In the genomic region with DNA sequence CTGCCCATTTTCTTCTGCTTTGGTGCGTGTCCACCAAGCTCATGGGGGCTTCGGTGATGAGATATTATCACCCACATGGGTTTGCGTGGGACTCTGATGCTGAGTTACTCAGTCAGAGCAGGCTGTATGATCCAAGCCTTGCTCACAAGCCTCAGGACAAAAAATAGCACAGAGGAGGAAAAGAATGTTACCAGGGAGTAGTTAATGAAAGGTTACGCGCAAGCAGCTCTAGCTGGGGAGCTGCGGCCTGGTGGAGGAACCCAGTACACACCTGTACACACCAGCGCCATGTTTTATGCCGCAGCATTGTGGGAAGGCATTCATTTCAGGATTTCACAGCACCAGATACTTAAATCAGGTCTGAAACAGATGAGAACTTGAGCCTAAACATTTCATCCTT, we compare ENCODE assay signal across 13 mouse cellular contexts. TPM values are rescaled to one million over a fixed set of nuclear protein-coding genes. Genes with fewer than 3 reads are reported as not detected.
DNase-seq lines count a peak whose midpoint lies in the region; ATAC-seq and TF ChIP-seq lines count a peak whose summit lies in the region.
"Had no signal": no experiment of that assay in that cellular context is flagged by ENCODE, and none has a peak within 500 bp of the region (broad histone marks: within the 10 kb centered on the region; RNA-seq: fewer than 3 reads in every experiment).

No protein-coding gene starts in this region.

- ATAC-seq in heart, embryonic 13.5 days (ENCODE audit: extremely low read depth, insufficient number of reproducible peaks, low FRiP score, low TSS enrichment) = no peak
- ATAC-seq in embryonic facial prominence, embryonic 14.5 days (ENCODE audit: low read depth) = no peak
- ATAC-seq in midbrain, postnatal 0 days (ENCODE audit: low FRiP score) = no peak; the same call in 1 of the 2 replicates
- no peak for ATAC-seq in monocyte, adult 5-6 weeks (replicated peaks; ENCODE audit: insufficient number of reproducible peaks, low FRiP score, low TSS enrichment, poor library complexity, severe bottlenecking)
- ATAC-seq: liver, embryonic 12.5 days; lung, postnatal 0 days had no signal

- H3K9me3 ChIP-seq in heart, embryonic 13.5 days = no peaks in the 10 kb centered on the region
- no peaks in the 10 kb centered on the region for H3K9me3 ChIP-seq in embryonic facial prominence, embryonic 14.5 days (ENCODE audit: control insufficient read depth, low read length)
- no peaks in the 10 kb centered on the region for H3K9me3 ChIP-seq in midbrain, postnatal 0 days (ENCODE audit: low read length)
- H3K9me3 ChIP-seq: liver, embryonic 12.5 days had no signal

- 0 out of 2 replicates have a peak, but pooled peaks cover 3% of the 10 kb centered on the region for H3K27me3 ChIP-seq in heart, embryonic 13.5 days (replicated peaks)
- no peaks in the 10 kb centered on the region for H3K27me3 ChIP-seq in embryonic facial prominence, embryonic 14.5 days (replicated peaks; ENCODE audit: control insufficient read depth, insufficient read depth, low read length)
- peaks cover 13% of the 10 kb centered on the region for H3K27me3 ChIP-seq in midbrain, postnatal 0 days (ENCODE audit: insufficient read depth, low read length)

- H3K4me1 ChIP-seq in heart, embryonic 13.5 days = peaks cover 34% of the 10 kb centered on the region
- 0 out of 2 replicates have a peak, but pooled peaks cover 3% of the 10 kb centered on the region for H3K4me1 ChIP-seq in embryonic facial prominence, embryonic 14.5 days (ENCODE audit: control insufficient read depth, insufficient read depth, low read length)
- H3K4me1 ChIP-seq in midbrain, postnatal 0 days (ENCODE audit: insufficient read depth, low read length) = peaks cover 4% of the 10 kb centered on the region; the same call in 1 of the 2 replicates
- H3K4me1 ChIP-seq: liver, embryonic 12.5 days had no signal

- intact Hi-C loops in heart, postnatal 25 days (cut with DNase I) = no loop called here
- intact Hi-C loops in left cerebral cortex, postnatal 14 days (cut with DNase I) = loop anchor here (5.0 kb wide), 2 partner anchors 740 to 1410 kb away; no protein-coding TSS in a partner anchor
- intact Hi-C loops in left cerebral cortex, postnatal 10 days (cut with DNase I) = no loop called here

- no peak overlapping the region for H3K4me3 ChIP-seq in heart, embryonic 13.5 days
- no peak overlapping the region for H3K4me3 ChIP-seq in embryonic facial prominence, embryonic 14.5 days (ENCODE audit: low read depth, low read length)
- peak overlapping the region; percentile 29 for H3K4me3 ChIP-seq in midbrain, postnatal 0 days (ENCODE audit: low read depth, low read length)
- H3K4me3 ChIP-seq: liver, embryonic 12.5 days had no signal

- no peak for TF ChIP-seq CTCF in midbrain, postnatal 0 days (IDR thresholded peaks at IDR 0.05)

- H3K36me3 ChIP-seq in heart, embryonic 13.5 days = peaks cover 15% of the 10 kb centered on the region
- H3K36me3 ChIP-seq in embryonic facial prominence, embryonic 14.5 days (ENCODE audit: control insufficient read depth, insufficient read depth, low read length) = no peaks in the 10 kb centered on the region; the same call in 1 of the 2 replicates
- H3K36me3 ChIP-seq in midbrain, postnatal 0 days (ENCODE audit: insufficient read depth, low read length) = no peaks in the 10 kb centered on the region
- H3K36me3 ChIP-seq: liver, embryonic 12.5 days had no signal

- DNase-seq in heart, postnatal 25 days (ENCODE audit: low spot score) = no peak
- DNase-seq in left cerebral cortex, postnatal 14 days (ENCODE audit: low spot score in 2 of 2) = peak; percentile 25
- DNase-seq in left cerebral cortex, postnatal 10 days (ENCODE audit: extremely low spot score in 1 of 2, low spot score in 2 of 2) = no peak
- no peak for DNase-seq in embryonic facial prominence, embryonic 14.5 days (ENCODE audit: low spot score)
- no peak for DNase-seq in midbrain, postnatal 0 days (ENCODE audit: low spot score)
- DNase-seq: cerebellum, adult 8-10 months; kidney, adult 9 months; layer of hippocampus, adult 9-11 months; thymus, postnatal 4 days had no signal

- H3K27ac ChIP-seq in heart, embryonic 13.5 days (replicated peaks) = no peak overlapping the region
- H3K27ac ChIP-seq in embryonic facial prominence, embryonic 14.5 days (replicated peaks; ENCODE audit: low read depth, low read length) = no peak overlapping the region
- H3K27ac ChIP-seq in midbrain, postnatal 0 days (ENCODE audit: low read depth, low read length) = peak overlapping the region; percentile 62; the same call in 1 of the 2 replicates
- H3K27ac ChIP-seq: liver, embryonic 12.5 days had no signal

- H3K9ac ChIP-seq in heart, embryonic 13.5 days = no peak overlapping the region
- H3K9ac ChIP-seq in embryonic facial prominence, embryonic 14.5 days (ENCODE audit: low read depth, low read length) = no peak overlapping the region
- H3K9ac ChIP-seq in midbrain, postnatal 0 days (replicated peaks; ENCODE audit: low read length, poor library complexity, severe bottlenecking) = peak overlapping the region; percentile 44; the same call in 1 of the 2 replicates
- H3K9ac ChIP-seq: liver, embryonic 12.5 days had no signal

- peak overlapping the region; percentile 43; the same call in 1 of the 2 replicates for H3K4me2 ChIP-seq in heart, embryonic 13.5 days
- peak overlapping the region; percentile 31; the same call in 1 of the 2 replicates for H3K4me2 ChIP-seq in embryonic facial prominence, embryonic 14.5 days (ENCODE audit: low read depth, low read length)
- H3K4me2 ChIP-seq in midbrain, postnatal 0 days (ENCODE audit: low read depth, low read length, poor library complexity, severe bottlenecking) = peak overlapping the region; percentile 42
- H3K4me2 ChIP-seq: liver, embryonic 12.5 days had no signal

- WGBS in heart, embryonic 13.5 days = 82% methylated on average over 8 of the region's 8 CpGs
- WGBS in embryonic facial prominence, embryonic 14.5 days = 88% methylated on average over 8 of the region's 8 CpGs
- 86% methylated on average over 8 of the region's 8 CpGs for WGBS in midbrain, postnatal 0 days

RNA-seq across cellular contexts. Expression of a gene that starts 10.9 kb away (rescaled TPM):
- 13.3 and 15.4 TPM in 2 replicates for polyA plus RNA-seq in heart, embryonic 13.5 days (2015; fragmentation: Nextera tagmentation; extraction: Ambion mirVana)
- 1 to 10 TPM; 3.1 to 3.8 TPM for total RNA-seq in heart, postnatal 25 days (2021)
- total RNA-seq in left cerebral cortex, postnatal 14 days (2021) = 10 to 100 TPM in 1 of 2 experiments, 1 to 10 TPM in 1; 8.2 to 12.1 TPM
- 10 to 100 TPM in 1 of 2 experiments, 1 to 10 TPM in 1; 8.9 to 10.8 TPM for total RNA-seq in left cerebral cortex, postnatal 10 days (2021)
- polyA plus RNA-seq in embryonic facial prominence, embryonic 14.5 days (2014; fragmentation: Nextera tagmentation; extraction: Ambion mirVana) = 9.5 and 13.4 TPM in 2 replicates
- total RNA-seq in midbrain, postnatal 0 days (2014; rRNA removed) = 0.33 and 0.88 TPM in 2 replicates
- polyA plus RNA-seq in midbrain, postnatal 0 days (2015; fragmentation: Nextera tagmentation; extraction: Ambion mirVana) = 2.0 and 2.1 TPM in 2 replicates
- 0.10 to 0.32 TPM in 2 of 3 replicates, not detected in the other for total RNA-seq in monocyte, adult 5-6 weeks (2017)

Comparison
In these comparisons a context has a peak if more than half of its experiments do, and no peak if none do; other contexts are left out.
1. DNase-seq: peak in left cerebral cortex, postnatal 14 days (2 of 2); none in heart, postnatal 25 days (single experiment), left cerebral cortex, postnatal 10 days (0 of 2), embryonic facial prominence, embryonic 14.5 days (single experiment) and midbrain, postnatal 0 days (single experiment).
2. Peak in every context shown above with its lines, with median percentiles within 50 percentile points of each other: H3K4me2 ChIP-seq.